Mouse (Mus musculus) adrenal gland, postnatal 4 days (tissue): Measurements from ENCODE around the gene Snx3. TPM values are rescaled to one million over a fixed set of nuclear protein-coding genes. Genes with fewer than 3 reads are reported as not detected.

Source experiments
- DNase-seq, 2 experiments: peaks; one replicate each; pipeline ENCODE4 v3.0.0; 2021 to 2022; ENCODE audit warnings: low spot score in 2 of 2, mixed read lengths in 2 of 2
- total RNA-seq, 2 experiments: library from RNA; stranded (reverse); gene quantifications; 2 replicates each; pipeline ENCODE4 v1.2.3; 2021

Snx3 gene
- total RNA-seq, 2 experiments from 2014 or later = 166 to 175 TPM

DNA sequence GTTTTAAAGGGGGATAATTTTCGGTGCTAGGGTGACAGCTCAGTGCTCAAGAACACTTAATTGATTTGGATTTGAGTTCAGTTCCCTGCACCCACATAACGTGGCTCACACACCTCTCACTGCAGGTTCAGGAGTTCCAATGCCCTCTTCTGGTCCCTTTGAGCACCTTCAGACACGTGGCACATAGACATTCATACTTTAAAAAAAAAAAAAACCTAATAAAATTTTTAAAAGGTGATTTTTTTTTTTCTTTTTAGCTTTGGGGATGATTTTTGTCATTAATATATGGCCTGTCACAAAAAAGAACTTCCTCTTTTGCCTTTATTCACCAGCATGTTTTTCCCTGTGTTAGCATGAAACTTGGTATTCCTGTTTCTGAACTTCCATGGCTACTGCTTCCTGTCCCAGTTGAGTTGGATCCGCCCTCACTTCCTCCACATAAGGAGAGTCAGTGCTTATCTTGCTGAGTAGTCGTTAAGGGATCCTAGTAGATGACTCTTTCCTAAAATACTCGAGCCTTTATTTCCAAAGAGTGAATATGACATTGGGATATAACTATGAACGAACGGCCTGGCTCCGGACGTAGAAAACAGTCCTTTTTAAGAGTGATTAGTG lies 2.4 kb downstream of the Snx3 start:
- no peak for DNase-seq

DNA sequence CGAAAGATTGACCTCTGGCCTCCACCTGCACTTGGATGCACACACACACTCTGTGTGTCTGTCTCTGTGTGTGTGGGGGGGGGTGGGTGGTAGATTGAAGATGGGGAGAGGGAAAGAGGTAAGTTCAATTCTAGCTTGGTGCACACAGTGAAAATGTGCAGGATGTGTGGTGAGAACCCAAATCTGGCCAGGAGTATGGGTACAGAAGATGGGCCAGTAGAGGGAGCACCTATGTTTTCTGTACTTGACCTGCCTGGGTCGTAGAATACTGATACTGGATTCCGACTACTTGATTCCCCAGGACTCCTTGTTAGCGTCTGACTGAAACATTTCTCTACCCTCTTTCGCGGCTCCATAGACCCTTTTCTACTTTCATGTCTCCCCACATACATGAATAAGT lies 8.3 kb downstream of the Snx3 start:
- DNase-seq = no peak

- no peak for DNase-seq
These were observed 9.6 kb downstream of the Snx3 start for GRCm38 (mm10) chr10:42511184-42512135.

GRCm38 (mm10) chr10:42514125-42514524 lies 12.3 kb downstream of the Snx3 start:
- no peak for DNase-seq

GRCm38 (mm10) chr10:42518363-42518762 lies 16.5 kb downstream of the Snx3 start:
- DNase-seq = no peak

DNA sequence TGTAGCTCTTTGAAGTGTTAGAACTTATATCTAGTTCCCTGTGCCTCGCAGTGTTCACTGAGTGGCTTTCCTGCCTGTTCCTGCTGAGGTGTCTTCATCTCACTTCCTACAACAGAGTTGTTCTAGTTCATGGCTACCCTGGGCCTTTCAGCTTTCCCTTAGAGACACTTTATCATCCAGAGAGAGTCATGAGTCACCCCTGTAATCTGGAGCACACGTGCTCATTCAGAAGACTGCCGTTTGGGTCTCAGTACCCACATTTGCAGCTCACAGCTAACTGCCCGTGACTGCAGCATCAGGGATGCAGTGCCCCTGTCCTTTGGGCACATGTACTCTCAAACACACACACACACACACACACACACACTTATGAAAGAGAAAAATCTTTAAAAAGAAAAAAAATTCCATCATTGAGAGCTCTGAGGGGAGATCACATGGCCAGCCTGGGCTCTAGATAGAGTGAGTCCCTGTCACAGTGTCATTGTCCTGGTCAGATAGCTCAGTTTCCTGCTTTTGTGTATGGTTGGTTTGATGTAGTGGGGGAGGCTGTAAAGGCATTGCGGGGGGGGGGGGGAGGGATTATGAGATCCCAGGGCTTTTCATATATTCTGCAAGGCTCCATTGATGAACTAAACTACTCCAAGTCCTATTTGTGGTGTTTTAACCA lies 19.6 kb downstream of the Snx3 start:
- DNase-seq = no peak

- DNase-seq = no peak
These were observed 21.1 kb downstream of the Snx3 start for GRCm38 (mm10) chr10:42522912-42523311.

DNA sequence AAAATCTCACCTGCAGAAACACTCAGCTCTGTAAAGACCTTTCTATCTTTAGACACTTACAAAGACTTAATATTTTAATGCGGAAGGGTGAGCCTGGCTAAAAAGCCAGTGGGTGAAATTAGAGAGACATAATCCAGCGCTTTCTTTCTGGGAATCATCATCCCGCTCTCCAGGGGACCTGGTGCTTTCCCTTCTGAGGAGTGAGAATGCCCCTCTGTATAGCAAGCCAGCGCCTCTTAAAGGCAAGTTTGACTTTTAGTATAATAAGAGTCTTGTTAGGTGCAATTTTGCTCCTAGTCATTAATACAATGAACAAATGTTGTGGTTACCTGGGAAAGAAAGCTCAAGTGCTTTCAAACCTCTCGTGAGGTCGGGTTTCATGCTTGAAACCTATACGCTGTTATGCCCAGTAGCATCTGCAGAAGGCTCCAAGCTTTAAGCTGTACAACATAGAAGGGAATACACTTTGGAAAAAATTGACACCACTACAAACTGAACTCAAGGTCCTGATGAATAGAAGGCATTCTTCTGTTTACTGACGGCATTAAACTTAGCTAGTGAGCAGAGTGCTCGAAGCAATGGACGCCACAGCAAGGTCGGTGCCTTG lies 21.8 kb downstream of the Snx3 start:
- no peak for DNase-seq

GRCm38 (mm10) chr10:42525682-42526081 lies 23.9 kb downstream of the Snx3 start:
- no peak for DNase-seq

DNA sequence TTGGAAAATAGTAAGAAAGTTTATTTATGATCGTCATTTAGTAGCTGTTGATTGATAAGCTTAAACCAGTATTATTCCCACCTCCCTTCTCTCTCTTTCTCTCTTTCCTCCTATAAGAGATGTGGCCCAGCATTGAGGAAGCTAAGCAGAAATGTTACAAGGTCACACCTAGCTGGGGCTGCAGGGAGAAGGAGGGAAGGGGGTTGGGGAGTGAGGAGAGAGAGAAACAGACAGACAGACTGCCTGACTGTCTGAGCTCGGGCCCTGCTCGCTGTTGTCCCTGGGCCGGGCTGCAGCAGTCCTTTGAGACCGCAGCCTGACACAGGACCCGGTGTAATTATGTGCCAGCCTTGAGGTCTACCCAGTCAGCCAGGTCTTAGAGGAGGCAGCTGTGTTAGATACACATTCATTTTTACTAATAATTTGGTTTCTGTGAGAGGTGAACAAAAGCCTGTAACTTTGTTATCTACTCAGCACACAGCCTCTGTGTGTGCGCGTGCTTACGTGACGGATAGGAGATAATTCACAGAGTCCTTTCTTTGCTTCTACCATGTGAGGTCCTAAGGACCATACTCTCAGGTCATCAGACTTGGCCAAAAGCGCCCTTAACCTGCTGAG lies 32.1 kb downstream of the Snx3 start:
- no peak for DNase-seq

DNA sequence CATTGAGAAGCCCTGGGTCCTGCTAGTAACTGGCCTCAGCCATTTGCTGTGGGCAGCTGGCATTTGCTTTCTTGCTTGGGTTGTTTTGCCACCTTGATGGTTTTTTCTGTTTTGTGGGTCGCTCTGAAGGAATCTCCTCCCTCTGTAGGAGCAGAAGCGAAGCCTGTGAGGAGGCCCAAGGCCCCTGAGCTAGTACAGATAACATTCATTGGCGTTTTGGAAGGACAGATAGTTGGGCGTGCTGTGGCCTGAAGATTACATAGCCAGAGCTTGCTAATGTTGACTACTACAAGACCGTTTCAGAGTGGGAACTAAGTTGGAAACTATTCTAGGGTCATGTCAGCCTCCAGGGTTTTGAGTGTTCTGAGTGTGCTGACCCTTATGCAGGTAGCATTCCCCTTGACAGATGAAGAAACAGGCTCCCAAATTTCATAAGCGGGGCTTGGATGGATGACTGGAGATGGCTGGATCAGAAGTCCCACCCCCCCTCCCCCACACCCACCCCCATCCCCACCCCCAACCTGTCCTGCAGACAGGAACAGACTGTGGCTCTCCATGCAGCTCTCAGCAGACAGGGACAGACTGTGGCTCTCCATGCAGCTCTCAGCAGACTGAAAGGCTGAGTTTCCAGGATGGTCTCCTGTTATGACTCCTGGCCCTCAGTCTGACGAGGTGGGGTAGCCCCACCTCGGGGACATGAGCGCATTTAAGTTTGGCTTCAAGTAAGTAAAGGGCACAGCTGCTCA lies 35.9 kb downstream of the Snx3 start:
- no peak for DNase-seq

- DNase-seq = no peak
These were observed 44.1 kb downstream of the Snx3 start for GRCm38 (mm10) chr10:42545707-42546503.

DNA sequence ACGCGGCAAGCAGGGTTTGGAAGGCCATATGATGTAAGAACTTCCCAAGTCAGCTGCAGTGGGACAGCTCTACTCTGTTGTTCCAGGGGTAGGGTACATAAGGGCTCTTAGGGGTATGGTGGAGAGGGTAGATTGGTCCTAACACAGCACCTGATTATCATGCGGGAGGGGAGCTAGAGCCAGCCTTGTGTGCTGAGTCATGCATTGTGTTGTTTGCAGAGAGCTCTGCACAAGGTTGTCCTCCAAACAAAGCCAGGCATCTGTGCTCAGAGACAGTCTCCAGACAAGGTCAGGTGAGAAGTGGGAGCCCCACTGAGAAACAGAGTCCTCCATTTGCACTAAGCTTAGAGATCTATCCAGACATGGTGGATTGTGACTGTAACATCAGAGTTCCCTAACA lies 44.7 kb downstream of the Snx3 start:
- DNase-seq = no peak

GRCm38 (mm10) chr10:42559581-42560200 lies 57.9 kb downstream of the Snx3 start:
- no peak for DNase-seq

DNA sequence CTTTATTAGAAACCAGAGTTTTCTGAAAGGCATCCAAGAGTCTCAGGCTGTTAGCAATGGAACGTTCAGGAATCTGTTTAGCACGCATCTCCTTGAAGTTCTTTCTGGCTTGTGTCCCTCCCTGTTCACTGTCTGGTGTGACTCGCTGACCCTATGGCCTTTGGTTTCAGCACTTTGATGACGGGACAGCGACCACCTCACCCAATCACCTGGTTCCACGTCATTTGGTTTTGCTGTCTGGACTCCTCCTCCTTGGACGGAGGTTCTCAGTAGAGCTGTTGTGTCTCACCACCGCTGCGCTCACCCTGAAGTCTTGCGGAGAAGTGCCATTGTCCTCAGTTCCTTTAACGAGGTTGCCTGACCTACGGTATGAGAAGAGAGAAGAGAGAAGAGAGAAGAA lies 60.4 kb downstream of the Snx3 start:
- DNase-seq = peak in 1 of 2 experiments; percentile 17

GRCm38 (mm10) chr10:42572567-42572966 lies 70.7 kb downstream of the Snx3 start:
- DNase-seq = no peak

DNA sequence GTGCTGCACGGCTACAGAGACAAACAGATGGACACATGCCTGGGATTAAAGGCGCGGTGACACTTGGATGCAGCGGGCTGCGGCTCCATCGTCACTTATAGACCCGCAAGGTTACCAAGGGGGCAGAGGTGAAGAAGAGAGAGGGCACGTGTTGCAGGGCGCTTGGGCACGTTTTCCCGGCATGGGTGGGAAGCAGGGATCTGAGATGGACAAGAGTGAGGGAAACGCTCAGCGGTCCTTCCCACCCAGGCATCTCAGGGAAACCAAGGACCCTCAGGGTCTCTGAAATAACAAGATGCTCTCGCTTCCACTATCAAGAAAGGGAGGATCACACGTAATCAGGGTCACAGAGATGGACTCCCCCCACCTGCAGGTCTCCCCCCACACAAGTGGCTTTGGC lies 71.1 kb downstream of the Snx3 start:
- no peak for DNase-seq

GRCm38 (mm10) chr10:42574639-42575038 lies 72.8 kb downstream of the Snx3 start:
- DNase-seq = no peak
